Mouse (Mus musculus): ENCODE measurements around the gene Rplp1.

DNA sequence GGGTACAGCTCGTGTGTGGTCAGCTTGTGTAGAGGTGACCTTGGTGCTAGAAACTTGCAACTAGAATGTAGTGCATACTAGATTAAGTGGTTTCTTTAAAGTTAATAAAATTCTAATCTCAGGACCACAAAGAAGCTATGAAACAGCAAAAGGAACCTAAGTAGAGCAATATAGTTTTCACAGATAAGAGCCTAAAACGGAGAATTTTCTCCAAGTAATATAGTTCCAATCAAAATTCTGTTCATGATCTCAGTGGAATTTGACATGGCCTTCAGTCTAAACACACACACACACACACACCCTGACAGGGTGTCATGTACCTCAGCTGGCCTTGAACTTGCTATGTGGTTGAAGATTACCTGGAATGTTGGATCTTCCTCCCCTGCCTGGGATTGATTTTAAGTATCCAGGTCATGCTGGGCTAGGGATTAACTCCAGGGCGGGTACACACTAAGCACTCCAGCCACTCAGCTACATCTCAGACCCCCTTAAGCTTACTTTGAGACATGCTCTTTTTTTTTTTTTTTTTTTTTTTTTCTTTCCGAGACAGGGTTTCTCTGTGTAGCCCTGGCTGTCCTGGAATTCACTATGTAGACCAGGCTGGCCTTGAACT lies 1.2 kb upstream of the Rplp1 start:
- TF ChIP-seq POLR2A (IDR thresholded peaks at IDR 0.05; ENCODE audit: borderline replicate concordance, low read depth, low read length): no peak
- no peak for TF ChIP-seq CTCF (IDR thresholded peaks at IDR 0.05; ENCODE audit: low read depth, low read length)
